Mouse (Mus musculus): ENCODE data around the gene B230217C12Rik.
"Not testable (repeated sequence)": the region's sequence is repeated elsewhere in the genome, so short reads cannot be mapped to it uniquely, and the experiment has no call there.

B230217C12Rik gene

GRCm38 (mm10) chr11:97824895-97825294 is 15.7 kb upstream of the B230217C12Rik start:
- no peak for DNase-seq (ENCODE audit: extremely low spot score, low spot score)

GRCm38 (mm10) chr11:97825295-97825694 is 15.3 kb upstream of the B230217C12Rik start:
- no peak for DNase-seq (ENCODE audit: extremely low spot score, low spot score)

- DNase-seq (ENCODE audit: extremely low spot score, low spot score): no peak
Measured at GRCm38 (mm10) chr11:97825971-97826370, 14.6 kb upstream of the B230217C12Rik start.

- DNase-seq (ENCODE audit: extremely low spot score, low spot score): no peak
Measured at GRCm38 (mm10) chr11:97826414-97826813, 14.2 kb upstream of the B230217C12Rik start.

- no peak for DNase-seq (ENCODE audit: extremely low spot score, low spot score)
Measured at GRCm38 (mm10) chr11:97827654-97828053, 12.9 kb upstream of the B230217C12Rik start.

GRCm38 (mm10) chr11:97829365-97829764 is 11.2 kb upstream of the B230217C12Rik start:
- DNase-seq (ENCODE audit: extremely low spot score, low spot score): no peak

GRCm38 (mm10) chr11:97829913-97830476 is 10.6 kb upstream of the B230217C12Rik start:
- no peak for DNase-seq (ENCODE audit: extremely low spot score, low spot score)

GRCm38 (mm10) chr11:97830501-97830900 is 10.1 kb upstream of the B230217C12Rik start:
- DNase-seq (ENCODE audit: extremely low spot score, low spot score): no peak

GRCm38 (mm10) chr11:97832001-97832400 is 8.6 kb upstream of the B230217C12Rik start:
- DNase-seq (ENCODE audit: extremely low spot score, low spot score): no peak

GRCm38 (mm10) chr11:97833352-97833751 is 7.2 kb upstream of the B230217C12Rik start:
- DNase-seq (ENCODE audit: extremely low spot score, low spot score): no peak

- DNase-seq (ENCODE audit: extremely low spot score, low spot score): no peak
Measured at GRCm38 (mm10) chr11:97836541-97836940, 4.0 kb upstream of the B230217C12Rik start.

- DNase-seq (ENCODE audit: extremely low spot score, low spot score): not testable (repeated sequence)
Measured at GRCm38 (mm10) chr11:97837051-97837450, 3.5 kb upstream of the B230217C12Rik start.

- no peak for DNase-seq (ENCODE audit: extremely low spot score, low spot score)
Measured at GRCm38 (mm10) chr11:97837641-97838149, 2.9 kb upstream of the B230217C12Rik start.

GRCm38 (mm10) chr11:97838779-97839440 is 1.7 kb upstream of the B230217C12Rik start:
- no peak for DNase-seq (ENCODE audit: extremely low spot score, low spot score)

- no peak for DNase-seq (ENCODE audit: extremely low spot score, low spot score)
Measured at GRCm38 (mm10) chr11:97839441-97840134, 992 bp upstream of the B230217C12Rik start.

GRCm38 (mm10) chr11:97840135-97840490 is 467 bp upstream of the B230217C12Rik start:
- no peak for DNase-seq (ENCODE audit: extremely low spot score, low spot score)

GRCm38 (mm10) chr11:97840991-97841661 is 546 bp downstream of the B230217C12Rik start:
- DNase-seq (ENCODE audit: extremely low spot score, low spot score): peak; percentile 81

GRCm38 (mm10) chr11:97842001-97842400 is 1.4 kb downstream of the B230217C12Rik start:
- DNase-seq (ENCODE audit: extremely low spot score, low spot score): no peak

GRCm38 (mm10) chr11:97850367-97850766 is 9.8 kb downstream of the B230217C12Rik start:
- no peak for DNase-seq (ENCODE audit: extremely low spot score, low spot score)

- DNase-seq (ENCODE audit: extremely low spot score, low spot score): no peak
Measured at GRCm38 (mm10) chr11:97851601-97852000, 11.0 kb downstream of the B230217C12Rik start.

- no peak for DNase-seq (ENCODE audit: extremely low spot score, low spot score)
Measured at GRCm38 (mm10) chr11:97855473-97855872, 14.9 kb downstream of the B230217C12Rik start.

GRCm38 (mm10) chr11:97862148-97862547 is 21.6 kb downstream of the B230217C12Rik start:
- DNase-seq (ENCODE audit: extremely low spot score, low spot score): no peak

Measured in neural tube, embryonic 10.5 days (tissue).